Mouse (Mus musculus) embryonic fibroblast, embryonic 13.5 days (primary cell): ENCODE data around the gene Areg.

ENCODE experiments used
- CTCF ChIP-seq: IDR thresholded peaks from 2 replicates; pipeline ENCODE4 v1.5.1; 2011; ENCODE audit warnings: mild to moderate bottlenecking, control low read depth, low read length, moderate library complexity, borderline replicate concordance; ENCODE audit not compliant: insufficient read depth
- POLR2A ChIP-seq: IDR thresholded peaks from 2 replicates; pipeline ENCODE4 v1.6.1; 2011; ENCODE audit warnings: low read depth, mild to moderate bottlenecking, control low read depth, low read length, moderate library complexity

GRCm38 (mm10) chr5:91148054-91148453 lies 8.7 kb downstream of the Areg start:
- TF ChIP-seq POLR2A: no peak
- no peak for TF ChIP-seq CTCF
